Mouse (Mus musculus) megakaryocyte, embryonic 14.5 days (primary cell): ENCODE results near the gene Rnf31. TPM values are rescaled to one million over a fixed set of nuclear protein-coding genes. Genes with fewer than 3 reads are reported as not detected.
A peak's percentile ranks its signal among the peaks of the same experiment; 100 is the strongest.

Source experiments
- H3K27me3 ChIP-seq: replicated peaks from 2 replicates; pipeline ENCODE3; 2012; ENCODE audit warnings: inconsistent platforms
- H3K36me3 ChIP-seq: replicated peaks from 2 replicates; pipeline ENCODE3; 2012; ENCODE audit warnings: low read length, inconsistent platforms, mixed read lengths
- H3K4me1 ChIP-seq: 2 replicates; pipeline ENCODE4 v1.6.1; 2012; ENCODE audit warnings: inconsistent platforms
- H3K4me3 ChIP-seq: replicated peaks from 2 replicates; pipeline ENCODE3; 2012; ENCODE audit warnings: moderate library complexity, mild to moderate bottlenecking, inconsistent platforms
- H3K9me3 ChIP-seq: 2 replicates; pipeline ENCODE4 v1.6.1; 2012; ENCODE audit warnings: inconsistent platforms
- FLI1 ChIP-seq: IDR thresholded peaks from 2 replicates; pipeline ENCODE4 v1.6.1; 2012; ENCODE audit warnings: low read length, inconsistent platforms, mixed read lengths
- GATA1 ChIP-seq: IDR thresholded peaks from 3 replicates; pipeline ENCODE4 v1.6.1; 2012; ENCODE audit warnings: mixed read lengths, low read length, inconsistent platforms, borderline replicate concordance
- polyA plus RNA-seq: library from polyadenylated mRNA; stranded (reverse); fragments of >175 nt; gene quantifications from 2 replicates; pipeline ENCODE4 v1.2.3, GENCODE M21; 2012; ENCODE audit warnings: low replicate concordance; ENCODE audit not compliant: insufficient read depth

Rnf31 gene
- polyA plus RNA-seq, 1 experiment = 17.1 TPM

GRCm38 (mm10) chr14:55598521-55599390 lies 7.2 kb downstream of the Rnf31 start:
- Histone ChIP-seq H3K36me3 (peaks cover 98% of the 10 kb centered on the region), H3K4me1 (peaks cover 56% of the 10 kb centered on the region), H3K27me3 (no peaks in the 10 kb centered on the region), H3K9me3 (no peaks in the 10 kb centered on the region), H3K4me3 (peak overlapping the region; percentile 26)
- no peak for TF ChIP-seq GATA1
- TF ChIP-seq FLI1 = no peak

- H3K4me1 ChIP-seq = peaks cover 63% of the 10 kb centered on the region
- no peaks in the 10 kb centered on the region for H3K27me3 ChIP-seq
- H3K4me3 ChIP-seq = peak within 1 kb of the TSS; percentile 95
- H3K36me3 ChIP-seq = peaks cover 88% of the 10 kb centered on the region
- TF ChIP-seq GATA1 = no peak
- TF ChIP-seq FLI1 = no peak
- no peaks in the 10 kb centered on the region for H3K9me3 ChIP-seq
Observed at GRCm38 (mm10) chr14:55603271-55603632, 11.7 kb downstream of the Rnf31 start, which contains the start of gene Irf9. TSS of gene Irf9 (plus strand) at chr14:55603571.

- Histone ChIP-seq H3K4me1 (peaks cover 62% of the 10 kb centered on the region), H3K4me3 (peak overlapping the region; percentile 95), H3K9me3 (no peaks in the 10 kb centered on the region), H3K36me3 (peaks cover 88% of the 10 kb centered on the region), H3K27me3 (no peaks in the 10 kb centered on the region)
- TF ChIP-seq GATA1 (0 out of 3 replicates have a peak, but pooled peaks have one; percentile 52), FLI1 (no peak)
Observed at GRCm38 (mm10) chr14:55603633-55604576, 12.4 kb downstream of the Rnf31 start.

GRCm38 (mm10) chr14:55604823-55605222 lies 13.3 kb downstream of the Rnf31 start:
- no peaks in the 10 kb centered on the region for H3K9me3 ChIP-seq
- peak overlapping the region; percentile 95 for H3K4me3 ChIP-seq
- TF ChIP-seq GATA1 = no peak
- no peak for TF ChIP-seq FLI1
- H3K36me3 ChIP-seq = peaks cover 88% of the 10 kb centered on the region
- H3K27me3 ChIP-seq = no peaks in the 10 kb centered on the region
- H3K4me1 ChIP-seq = peaks cover 62% of the 10 kb centered on the region

- H3K36me3 ChIP-seq = peaks cover 87% of the 10 kb centered on the region
- H3K4me1 ChIP-seq = peaks cover 61% of the 10 kb centered on the region
- H3K4me3 ChIP-seq = peak overlapping the region; percentile 31
- TF ChIP-seq GATA1 (no peak), FLI1 (no peak)
- H3K27me3 ChIP-seq = no peaks in the 10 kb centered on the region
- H3K9me3 ChIP-seq = no peaks in the 10 kb centered on the region
Observed at GRCm38 (mm10) chr14:55605743-55606459, 14.4 kb downstream of the Rnf31 start.

- TF ChIP-seq GATA1 = no peak
- TF ChIP-seq FLI1 = no peak
- H3K4me1 ChIP-seq = peaks cover 48% of the 10 kb centered on the region
- H3K4me3 ChIP-seq = no peak overlapping the region
- no peaks in the 10 kb centered on the region for H3K9me3 ChIP-seq
- H3K27me3 ChIP-seq = no peaks in the 10 kb centered on the region
- peaks cover 65% of the 10 kb centered on the region for H3K36me3 ChIP-seq
Observed at GRCm38 (mm10) chr14:55608339-55608738, 16.8 kb downstream of the Rnf31 start.

GRCm38 (mm10) chr14:55613346-55613745 lies 21.8 kb downstream of the Rnf31 start:
- H3K36me3 ChIP-seq = peaks cover 26% of the 10 kb centered on the region
- peaks cover 3% of the 10 kb centered on the region for H3K27me3 ChIP-seq
- TF ChIP-seq FLI1 (no peak), GATA1 (no peak)
- H3K4me3 ChIP-seq = no peak overlapping the region
- H3K4me1 ChIP-seq = peaks cover 14% of the 10 kb centered on the region
- H3K9me3 ChIP-seq = no peaks in the 10 kb centered on the region

GRCm38 (mm10) chr14:55614565-55615178 lies 23.2 kb downstream of the Rnf31 start:
- Histone ChIP-seq H3K36me3 (peaks cover 13% of the 10 kb centered on the region), H3K9me3 (no peaks in the 10 kb centered on the region), H3K4me3 (no peak overlapping the region), H3K4me1 (peaks cover 21% of the 10 kb centered on the region), H3K27me3 (peaks cover 14% of the 10 kb centered on the region)
- TF ChIP-seq FLI1 = no peak
- no peak for TF ChIP-seq GATA1

GRCm38 (mm10) chr14:55615876-55616275 lies 24.4 kb downstream of the Rnf31 start:
- Histone ChIP-seq H3K4me3 (no peak overlapping the region), H3K9me3 (no peaks in the 10 kb centered on the region), H3K27me3 (peaks cover 18% of the 10 kb centered on the region), H3K4me1 (peaks cover 21% of the 10 kb centered on the region), H3K36me3 (peaks cover 2% of the 10 kb centered on the region)
- TF ChIP-seq FLI1 = no peak
- TF ChIP-seq GATA1 = no peak
